In the genomic region with DNA sequence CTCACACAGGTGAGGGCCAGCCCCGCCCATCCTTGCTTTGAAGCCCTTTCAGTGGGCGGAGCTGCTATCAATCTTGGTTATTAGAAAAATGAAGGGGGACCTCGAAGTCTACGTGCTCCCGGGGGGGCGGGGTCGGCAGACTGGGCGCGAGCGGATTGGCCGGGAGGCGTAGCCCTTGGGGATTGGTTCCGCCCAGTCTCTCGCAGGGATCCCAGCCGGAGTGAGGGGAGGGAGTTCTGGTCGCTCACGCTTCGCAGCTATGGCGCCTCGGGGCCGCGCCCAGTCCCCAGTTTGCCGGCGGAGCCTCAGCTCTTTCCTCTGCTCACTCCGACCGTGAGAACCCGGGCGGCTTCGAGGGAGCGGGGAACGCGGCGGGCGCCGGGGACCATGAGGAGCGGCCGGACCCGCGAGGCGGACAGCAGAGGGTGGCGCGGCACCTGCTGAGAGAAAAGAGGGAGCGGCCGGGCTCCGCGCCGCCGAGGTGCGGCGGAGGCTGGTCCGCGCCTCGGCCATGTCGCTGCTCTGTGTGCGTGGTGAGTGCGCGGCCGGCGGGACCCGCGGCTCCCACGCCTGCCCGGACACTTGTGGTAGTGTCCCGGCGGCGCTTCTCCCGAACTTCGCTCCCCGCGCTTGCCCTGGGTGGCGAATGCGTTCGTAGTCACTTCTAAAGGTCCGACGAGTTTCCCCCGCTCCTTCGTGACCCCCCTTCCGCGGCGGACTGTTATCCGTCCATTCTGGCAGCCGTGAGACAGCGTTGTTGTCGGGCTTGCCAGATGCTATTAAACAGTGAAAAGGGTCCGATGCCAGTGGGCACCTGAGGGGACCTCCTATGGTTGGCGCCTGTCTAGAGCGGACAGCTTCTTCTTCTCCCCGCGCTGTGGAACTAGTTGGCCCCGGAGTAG, we compare ENCODE assay signal across 7 mouse cellular contexts. TPM values are rescaled to one million over a fixed set of nuclear protein-coding genes. Genes with fewer than 3 reads are reported as not detected.
DNase-seq lines count a peak whose midpoint lies in the region; ATAC-seq lines count a peak whose summit lies in the region.

Gene Unc13b (plus strand): TSS at position 201 of the 902 bp plus-strand sequence.

- no peak within 1 kb of the TSS; the same call in 1 of the 2 replicates for H3K27ac ChIP-seq in embryonic facial prominence, embryonic 14.5 days (replicated peaks; ENCODE audit: low read depth, low read length)
- no peak within 1 kb of the TSS for H3K27ac ChIP-seq in limb, embryonic 13.5 days
- peak within 1 kb of the TSS; percentile 85 for H3K27ac ChIP-seq in midbrain, embryonic 15.5 days

- H3K4me2 ChIP-seq in embryonic facial prominence, embryonic 14.5 days (ENCODE audit: low read depth, low read length), result peak within 1 kb of the TSS; percentile 95
- peak within 1 kb of the TSS; percentile 95 for H3K4me2 ChIP-seq in limb, embryonic 13.5 days (replicated peaks)
- peak within 1 kb of the TSS; percentile 67 for H3K4me2 ChIP-seq in midbrain, embryonic 15.5 days

- H3K4me3 ChIP-seq in embryonic facial prominence, embryonic 14.5 days (ENCODE audit: low read depth, low read length), result peak within 1 kb of the TSS; percentile 67
- H3K4me3 ChIP-seq in limb, embryonic 13.5 days, result peak within 1 kb of the TSS; percentile 64
- H3K4me3 ChIP-seq in midbrain, embryonic 15.5 days, result peak within 1 kb of the TSS; percentile 67

- ATAC-seq in embryonic facial prominence, embryonic 14.5 days (ENCODE audit: low read depth), result peak; percentile 97
- ATAC-seq in limb, embryonic 13.5 days (ENCODE audit: low FRiP score, low read depth), result peak; percentile 93
- peak; percentile 97 for ATAC-seq in midbrain, embryonic 15.5 days (replicated peaks)

- WGBS in embryonic facial prominence, embryonic 14.5 days, result under 1% methylated on average over 51 of the region's 90 CpGs
- WGBS in limb, embryonic 13.5 days, result under 1% methylated on average over 87 of the region's 90 CpGs
- WGBS in midbrain, embryonic 15.5 days, result under 1% methylated on average over 86 of the region's 90 CpGs

- peaks cover 5% of the 10 kb centered on the region; the same call in 1 of the 2 replicates for H3K4me1 ChIP-seq in embryonic facial prominence, embryonic 14.5 days (ENCODE audit: control insufficient read depth, insufficient read depth, low read length)
- 0 out of 2 replicates have a peak, but pooled peaks cover 4% of the 10 kb centered on the region for H3K4me1 ChIP-seq in limb, embryonic 13.5 days
- H3K4me1 ChIP-seq in midbrain, embryonic 15.5 days, result peaks cover 15% of the 10 kb centered on the region

- no peaks in the 10 kb centered on the region for H3K9me3 ChIP-seq in embryonic facial prominence, embryonic 14.5 days (ENCODE audit: control insufficient read depth, low read length)
- no peaks in the 10 kb centered on the region for H3K9me3 ChIP-seq in limb, embryonic 13.5 days
- no peaks in the 10 kb centered on the region for H3K9me3 ChIP-seq in midbrain, embryonic 15.5 days

- peaks cover 23% of the 10 kb centered on the region for H3K27me3 ChIP-seq in embryonic facial prominence, embryonic 14.5 days (replicated peaks; ENCODE audit: control insufficient read depth, insufficient read depth, low read length)
- H3K27me3 ChIP-seq in limb, embryonic 13.5 days, result peaks cover 41% of the 10 kb centered on the region
- no peaks in the 10 kb centered on the region for H3K27me3 ChIP-seq in midbrain, embryonic 15.5 days (replicated peaks)

- H3K9ac ChIP-seq in embryonic facial prominence, embryonic 14.5 days (ENCODE audit: low read depth, low read length), result peak within 1 kb of the TSS; percentile 66
- peak within 1 kb of the TSS; percentile 62 for H3K9ac ChIP-seq in limb, embryonic 13.5 days
- H3K9ac ChIP-seq in midbrain, embryonic 15.5 days, result peak within 1 kb of the TSS; percentile 66

- DNase-seq in brain, adult 2 months (ENCODE audit: low read depth, low spot score), result peak; percentile 95
- DNase-seq in embryonic facial prominence, embryonic 14.5 days (ENCODE audit: low spot score), result peak; percentile 96
- DNase-seq in heart, adult 18-20 months, result peak; percentile 89 to 95
- DNase-seq in kidney, adult 18-20 months, result peak; percentile 92
- DNase-seq in spleen, postnatal 10 days (ENCODE audit: low spot score in 2 of 2), result peak; percentile 47 to 80

- H3K36me3 ChIP-seq in embryonic facial prominence, embryonic 14.5 days (ENCODE audit: control insufficient read depth, insufficient read depth, low read length), result no peaks in the 10 kb centered on the region
- no peaks in the 10 kb centered on the region for H3K36me3 ChIP-seq in limb, embryonic 13.5 days
- H3K36me3 ChIP-seq in midbrain, embryonic 15.5 days (replicated peaks), result no peaks in the 10 kb centered on the region

RNA-seq across cellular contexts. Expression of gene Unc13b, which starts in this region (rescaled TPM):
- polyA plus RNA-seq in embryonic facial prominence, embryonic 14.5 days (2014; fragmentation: Nextera tagmentation; extraction: Ambion mirVana), result 5.5 TPM in 2 replicates
- 10 to 100 TPM in 1 of 2 experiments, 1 to 10 TPM in 1; 9.0 to 10.9 TPM for total RNA-seq in heart, adult 18-20 months (2021)
- polyA plus RNA-seq in limb, embryonic 13.5 days (2015; fragmentation: Nextera tagmentation; extraction: Ambion mirVana), result 2.5 and 2.7 TPM in 2 replicates
- 20.1 and 21.2 TPM in 2 replicates for polyA plus RNA-seq in midbrain, embryonic 15.5 days (2015; fragmentation: Nextera tagmentation; extraction: Ambion mirVana)
